Mouse (Mus musculus): ENCODE data around the gene Grip2. TPM values are rescaled to one million over a fixed set of nuclear protein-coding genes. Genes with fewer than 3 reads are reported as not detected.

Gene Grip2
- polyA plus RNA-seq, 1 experiment, result 15.5 TPM

- Histone ChIP-seq H3K4me3 (replicated peaks; ENCODE audit: insufficient read depth, low read depth, low read length) (no peak overlapping the region), H3K27me3 (ENCODE audit: control insufficient read depth, insufficient read depth, low read length) (no peaks in the 10 kb centered on the region), H3K27ac (ENCODE audit: insufficient read depth, low read length) (no peak overlapping the region; the same call in 1 of the 2 replicates), H3K4me1 (ENCODE audit: control insufficient read depth, insufficient read depth, low read length) (0 out of 2 replicates have a peak, but pooled peaks cover 7% of the 10 kb centered on the region)
- 79% methylated on average over 6 of the region's 6 CpGs for WGBS
- no peak for DNase-seq
- TF ChIP-seq POLR2A (IDR thresholded peaks at IDR 0.05; ENCODE audit: borderline replicate concordance, insufficient read depth, low read length), result no peak
- TF ChIP-seq CTCF (IDR thresholded peaks at IDR 0.05; ENCODE audit: borderline replicate concordance, insufficient read depth, low read depth, low read length), result no peak
These were observed 98.0 kb downstream of the Grip2 start for GRCm38 (mm10) chr6:91728939-91729619.

GRCm38 (mm10) chr6:91727361-91727760 lies 99.7 kb downstream of the Grip2 start:
- 52% methylated on average over 1 of the region's 1 CpGs for WGBS
- Histone ChIP-seq H3K4me1 (ENCODE audit: control insufficient read depth, insufficient read depth, low read length) (0 out of 2 replicates have a peak, but pooled peaks cover 7% of the 10 kb centered on the region), H3K27ac (ENCODE audit: insufficient read depth, low read length) (no peak overlapping the region), H3K27me3 (ENCODE audit: control insufficient read depth, insufficient read depth, low read length) (no peaks in the 10 kb centered on the region), H3K4me3 (replicated peaks; ENCODE audit: insufficient read depth, low read depth, low read length) (no peak overlapping the region)
- DNase-seq, result no peak
- TF ChIP-seq CTCF (IDR thresholded peaks at IDR 0.05; ENCODE audit: borderline replicate concordance, insufficient read depth, low read depth, low read length), result no peak
- no peak for TF ChIP-seq POLR2A (IDR thresholded peaks at IDR 0.05; ENCODE audit: borderline replicate concordance, insufficient read depth, low read length)

GRCm38 (mm10) chr6:91721215-91721701 lies 105.8 kb downstream of the Grip2 start:
- WGBS, result 82% methylated on average over 12 of the region's 12 CpGs

GRCm38 (mm10) chr6:91720588-91721214 lies 106.3 kb downstream of the Grip2 start:
- Histone ChIP-seq H3K4me1 (ENCODE audit: control insufficient read depth, insufficient read depth, low read length) (peaks cover 18% of the 10 kb centered on the region), H3K27ac (ENCODE audit: insufficient read depth, low read length) (no peak overlapping the region), H3K27me3 (ENCODE audit: control insufficient read depth, insufficient read depth, low read length) (no peaks in the 10 kb centered on the region), H3K4me3 (replicated peaks; ENCODE audit: insufficient read depth, low read depth, low read length) (no peak overlapping the region)
- TF ChIP-seq CTCF (IDR thresholded peaks at IDR 0.05; ENCODE audit: borderline replicate concordance, insufficient read depth, low read depth, low read length) (no peak), POLR2A (IDR thresholded peaks at IDR 0.05; ENCODE audit: borderline replicate concordance, insufficient read depth, low read length) (no peak)
- DNase-seq, result no peak
- WGBS, result 88% methylated on average over 4 of the region's 4 CpGs

More at GRCm38 (mm10) chr6:91721215-91721701, 105.8 kb downstream of the Grip2 start:
- no peak for TF ChIP-seq POLR2A (IDR thresholded peaks at IDR 0.05; ENCODE audit: borderline replicate concordance, insufficient read depth, low read length)
- no peak for TF ChIP-seq CTCF (IDR thresholded peaks at IDR 0.05; ENCODE audit: borderline replicate concordance, insufficient read depth, low read depth, low read length)
- DNase-seq, result no peak
- H3K27me3 ChIP-seq (ENCODE audit: control insufficient read depth, insufficient read depth, low read length), result no peaks in the 10 kb centered on the region
- no peak overlapping the region for H3K27ac ChIP-seq (ENCODE audit: insufficient read depth, low read length)
- peaks cover 18% of the 10 kb centered on the region for H3K4me1 ChIP-seq (ENCODE audit: control insufficient read depth, insufficient read depth, low read length)
- H3K4me3 ChIP-seq (replicated peaks; ENCODE audit: insufficient read depth, low read depth, low read length), result no peak overlapping the region

- 66% methylated on average over 9 of the region's 9 CpGs for WGBS
- DNase-seq, result no peak
- TF ChIP-seq POLR2A (IDR thresholded peaks at IDR 0.05; ENCODE audit: borderline replicate concordance, insufficient read depth, low read length) (no peak), CTCF (IDR thresholded peaks at IDR 0.05; ENCODE audit: borderline replicate concordance, insufficient read depth, low read depth, low read length) (no peak)
- H3K4me1 ChIP-seq (ENCODE audit: control insufficient read depth, insufficient read depth, low read length), result peaks cover 18% of the 10 kb centered on the region
- no peaks in the 10 kb centered on the region for H3K27me3 ChIP-seq (ENCODE audit: control insufficient read depth, insufficient read depth, low read length)
- no peak overlapping the region for H3K4me3 ChIP-seq (replicated peaks; ENCODE audit: insufficient read depth, low read depth, low read length)
- no peak overlapping the region for H3K27ac ChIP-seq (ENCODE audit: insufficient read depth, low read length)
These were observed 107.1 kb downstream of the Grip2 start for GRCm38 (mm10) chr6:91719865-91720533.

GRCm38 (mm10) chr6:91719042-91719747 lies 107.9 kb downstream of the Grip2 start:
- peak; percentile 49 to 66 for DNase-seq
- H3K4me3 ChIP-seq (replicated peaks; ENCODE audit: insufficient read depth, low read depth, low read length), result no peak overlapping the region
- WGBS, result 51% methylated on average over 6 of the region's 6 CpGs
- H3K4me1 ChIP-seq (ENCODE audit: control insufficient read depth, insufficient read depth, low read length), result peaks cover 18% of the 10 kb centered on the region
- peak overlapping the region; percentile 31; the same call in 1 of the 2 replicates for H3K27ac ChIP-seq (ENCODE audit: insufficient read depth, low read length)
- no peaks in the 10 kb centered on the region for H3K27me3 ChIP-seq (ENCODE audit: control insufficient read depth, insufficient read depth, low read length)
- TF ChIP-seq POLR2A (IDR thresholded peaks at IDR 0.05; ENCODE audit: borderline replicate concordance, insufficient read depth, low read length) (no peak), CTCF (IDR thresholded peaks at IDR 0.05; ENCODE audit: borderline replicate concordance, insufficient read depth, low read depth, low read length) (no peak)

- H3K27me3 ChIP-seq (ENCODE audit: control insufficient read depth, insufficient read depth, low read length), result no peaks in the 10 kb centered on the region
- H3K4me3 ChIP-seq (replicated peaks; ENCODE audit: insufficient read depth, low read depth, low read length), result no peak overlapping the region
- no peak for DNase-seq
- no peak overlapping the region for H3K27ac ChIP-seq (ENCODE audit: insufficient read depth, low read length)
- peaks cover 18% of the 10 kb centered on the region for H3K4me1 ChIP-seq (ENCODE audit: control insufficient read depth, insufficient read depth, low read length)
- TF ChIP-seq POLR2A (IDR thresholded peaks at IDR 0.05; ENCODE audit: borderline replicate concordance, insufficient read depth, low read length), result no peak
- no peak for TF ChIP-seq CTCF (IDR thresholded peaks at IDR 0.05; ENCODE audit: borderline replicate concordance, insufficient read depth, low read depth, low read length)
- 76% methylated on average over 3 of the region's 3 CpGs for WGBS
These were observed 108.4 kb downstream of the Grip2 start for GRCm38 (mm10) chr6:91718603-91719002.
